Mouse (Mus musculus): ENCODE data around the gene Rrbp1. TPM values are rescaled to one million over a fixed set of nuclear protein-coding genes. Genes with fewer than 3 reads are reported as not detected.

The Rrbp1 gene
- polyA plus RNA-seq, 1 experiment from 2014 or later, result 34.8 TPM

GRCm38 (mm10) chr2:143900821-143901351 is 110.2 kb downstream of the Rrbp1 start:
- Histone ChIP-seq H3K4me1 (replicated peaks; ENCODE audit: control insufficient read depth, insufficient read depth, low read length) (no peaks in the 10 kb centered on the region), H3K36me3 (replicated peaks; ENCODE audit: control insufficient read depth, insufficient read depth) (no peaks in the 10 kb centered on the region), H3K9me3 (ENCODE audit: control insufficient read depth, low read length) (no peaks in the 10 kb centered on the region), H3K9ac (no peak overlapping the region), H3K27ac (no peak overlapping the region), H3K4me3 (replicated peaks; ENCODE audit: low read length) (no peak overlapping the region), H3K4me2 (replicated peaks) (no peak overlapping the region), H3K27me3 (ENCODE audit: control insufficient read depth, insufficient read depth, low read length) (no peaks in the 10 kb centered on the region)
- no peak for DNase-seq (ENCODE audit: low spot score)
- WGBS, result 72% methylated on average over 5 of the region's 5 CpGs
- ATAC-seq (ENCODE audit: low FRiP score), result no peak

DNA sequence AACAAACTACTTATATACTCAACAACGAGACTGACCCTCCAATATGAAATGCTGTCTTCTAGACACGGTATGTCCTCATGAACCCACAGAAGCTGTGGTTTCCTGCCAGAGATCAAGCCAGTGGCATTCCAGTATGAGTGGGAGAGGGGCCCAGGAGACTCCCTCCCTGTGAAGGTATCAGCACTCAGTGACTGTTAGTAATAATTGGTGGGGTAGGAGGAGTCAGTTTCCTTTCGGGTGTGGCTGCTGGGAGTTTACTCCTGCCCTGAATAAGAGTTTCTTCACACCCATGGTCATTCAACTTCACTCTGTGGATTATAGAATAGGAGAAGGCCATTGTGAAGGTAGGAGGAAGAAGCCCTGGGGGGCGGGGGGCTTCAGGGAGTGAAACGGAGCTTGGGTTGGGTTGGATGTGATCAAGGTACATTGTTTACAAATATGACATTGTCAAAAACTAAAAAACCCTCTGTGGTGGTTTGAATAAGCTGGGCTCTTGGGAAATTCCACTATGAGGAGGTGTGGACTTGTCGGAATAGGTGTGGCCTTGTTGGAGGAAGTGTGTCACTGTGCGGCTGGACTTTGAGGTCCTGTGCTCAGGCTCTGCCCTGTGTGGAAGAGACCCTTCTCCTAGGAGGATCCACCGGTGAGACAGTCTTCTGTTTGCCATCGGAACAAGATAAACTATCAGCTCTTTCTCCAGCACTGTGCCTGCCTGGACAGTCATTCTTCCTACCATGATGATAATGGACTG is 111.4 kb downstream of the Rrbp1 start:
- ATAC-seq (ENCODE audit: low FRiP score), result no peak
- Histone ChIP-seq H3K27me3 (ENCODE audit: control insufficient read depth, insufficient read depth, low read length) (no peaks in the 10 kb centered on the region), H3K9me3 (ENCODE audit: control insufficient read depth, low read length) (no peaks in the 10 kb centered on the region), H3K27ac (no peak overlapping the region), H3K36me3 (replicated peaks; ENCODE audit: control insufficient read depth, insufficient read depth) (no peaks in the 10 kb centered on the region), H3K4me1 (replicated peaks; ENCODE audit: control insufficient read depth, insufficient read depth, low read length) (no peaks in the 10 kb centered on the region), H3K4me3 (replicated peaks; ENCODE audit: low read length) (no peak overlapping the region), H3K4me2 (replicated peaks) (no peak overlapping the region), H3K9ac (no peak overlapping the region)
- DNase-seq (ENCODE audit: low spot score), result no peak
- 95% methylated on average over 9 of the region's 9 CpGs for WGBS

Other genes with a start within 250 kb of the Rrbp1 start
- 1.8 and 2.1 TPM in 2 replicates for gene Bfsp1, start 148.1 kb downstream of the Rrbp1 start, polyA plus RNA-seq (2014; fragmentation: Nextera tagmentation; extraction: Ambion mirVana)
- 461 and 492 TPM in 2 replicates for gene Dstn, start 95.9 kb downstream of the Rrbp1 start, polyA plus RNA-seq (2014; fragmentation: Nextera tagmentation; extraction: Ambion mirVana)
- not detected in 2 replicates for gene Banf2, start 21.8 kb upstream of the Rrbp1 start, polyA plus RNA-seq (2014; fragmentation: Nextera tagmentation; extraction: Ambion mirVana)

All from hindbrain, embryonic 14.5 days (tissue).